Mouse (Mus musculus): ENCODE measurements around the gene Wfdc16.

DNA sequence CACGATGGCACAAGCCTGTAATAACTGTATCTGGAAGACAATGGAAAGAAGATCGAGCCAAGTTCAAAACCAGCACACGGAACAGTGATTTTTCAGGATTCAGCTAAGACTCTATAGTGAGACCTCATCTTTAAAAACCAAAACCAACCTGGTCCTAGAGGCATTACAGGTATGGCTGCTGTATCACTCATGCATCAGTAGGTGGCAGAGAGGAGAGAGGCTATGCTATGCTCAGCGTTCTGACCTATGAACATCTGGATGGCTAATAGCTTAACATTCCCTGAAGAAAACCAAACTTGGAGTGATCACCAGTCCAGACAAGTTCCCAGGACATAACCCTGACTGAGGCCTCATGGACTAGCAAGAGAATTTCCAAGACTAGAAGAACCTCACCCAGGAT lies 16.8 kb downstream of the Wfdc16 start:
- TF ChIP-seq CTCF (IDR thresholded peaks at IDR 0.05; ENCODE audit: low read depth) (0 out of 2 replicates have a peak, but pooled peaks have one; percentile 7), EP300 (IDR thresholded peaks at IDR 0.05; ENCODE audit: low read depth) (no peak)

Measured in liver, postnatal 0 days (tissue).